In the genomic region with DNA sequence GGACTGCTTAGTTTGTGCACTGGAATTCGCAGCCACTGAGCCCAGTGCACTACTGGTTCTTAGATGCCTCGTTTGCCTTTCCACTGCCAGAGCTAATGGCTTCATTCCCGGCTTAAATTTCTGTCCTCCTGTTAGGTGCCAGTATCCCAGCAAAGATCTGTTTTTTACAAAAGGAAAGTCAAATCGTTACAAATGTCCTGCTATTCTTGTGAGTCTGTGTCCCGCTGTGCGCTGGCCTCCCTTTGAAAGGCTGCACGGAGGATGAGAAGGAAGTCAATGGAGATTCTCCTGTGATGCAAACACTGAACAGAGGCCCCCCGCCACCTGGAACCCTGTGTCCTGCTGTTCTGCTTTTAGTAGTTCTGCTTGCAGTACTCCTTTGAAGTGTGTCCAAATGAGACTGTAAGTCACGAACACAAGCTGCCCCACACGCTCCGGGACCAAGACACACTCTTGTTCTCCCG, we compare ENCODE assay signal across 8 mouse cellular contexts.
DNase-seq lines count a peak whose midpoint lies in the region; ATAC-seq and TF ChIP-seq lines count a peak whose summit lies in the region.

No protein-coding gene starts in this region.

- TF ChIP-seq CTCF in gastrocnemius, adult 2 months (IDR thresholded peaks at IDR 0.05) = no peak

- 0 out of 2 replicates have a peak, but pooled peaks cover 3% of the 10 kb centered on the region for H3K27me3 ChIP-seq in limb, embryonic 12.5 days

- no peaks in the 10 kb centered on the region for H3K36me3 ChIP-seq in limb, embryonic 12.5 days

- H3K4me2 ChIP-seq in limb, embryonic 12.5 days = peak overlapping the region; percentile 56

- intact Hi-C loops in gastrocnemius, adult 2 months (cut with DNase I) = no loop called here

- peak overlapping the region; percentile 9; the same call in 1 of the 2 replicates for H3K9ac ChIP-seq in limb, embryonic 12.5 days (replicated peaks)

- WGBS in limb, embryonic 12.5 days = 6% methylated on average over 12 of the region's 12 CpGs

- peak; percentile 24; the same call in 1 of the 2 replicates for ATAC-seq in limb, embryonic 12.5 days (ENCODE audit: insufficient number of reproducible peaks, insufficient read depth, low FRiP score, low TSS enrichment, low read depth)

- peak; percentile 9 to 23 for DNase-seq in layer of hippocampus, postnatal 36 days
- no peak for DNase-seq in layer of hippocampus, adult 11-12 months (ENCODE audit: low spot score)
- peak; percentile 67 for DNase-seq in cerebellum, adult 9-11 months
- peak; percentile 61 for DNase-seq in gastrocnemius, adult 2 months
- peak; percentile 42 for DNase-seq in telencephalon, adult 2 months (ENCODE audit: low read depth, low spot score)
- DNase-seq in adipocyte (ENCODE audit: low spot score) = no peak
- no peak for DNase-seq in lung, postnatal 14 days

- H3K27ac ChIP-seq in gastrocnemius, adult 2 months = peak overlapping the region; percentile 91
- H3K27ac ChIP-seq in limb, embryonic 12.5 days = peak overlapping the region; percentile 60; the same call in 1 of the 2 replicates

- H3K9me3 ChIP-seq in limb, embryonic 12.5 days = no peaks in the 10 kb centered on the region

- H3K4me3 ChIP-seq in gastrocnemius, adult 2 months = peak overlapping the region; percentile 70
- H3K4me3 ChIP-seq in limb, embryonic 12.5 days (replicated peaks) = peak overlapping the region; percentile 18

- peaks cover 13% of the 10 kb centered on the region for H3K4me1 ChIP-seq in limb, embryonic 12.5 days (replicated peaks)

Comparison
In these comparisons a context has a peak if more than half of its experiments do, and no peak if none do; other contexts are left out.
1. DNase-seq: peak in layer of hippocampus, postnatal 36 days (2 of 2), cerebellum, adult 9-11 months (single experiment), gastrocnemius, adult 2 months (single experiment) and telencephalon, adult 2 months (single experiment); none in layer of hippocampus, adult 11-12 months (single experiment), adipocyte (single experiment) and lung, postnatal 14 days (single experiment).